Mouse (Mus musculus): Measurements from ENCODE around the gene Foxf1. TPM values are rescaled to one million over a fixed set of nuclear protein-coding genes. Genes with fewer than 3 reads are reported as not detected.

The Foxf1 gene
- polyA plus RNA-seq, 1 experiment from 2014 or later = 4.6 TPM

- ATAC-seq (ENCODE audit: low FRiP score, low TSS enrichment) = no peak
- H3K27ac ChIP-seq (ENCODE audit: low read length) = peak overlapping the region; percentile 95
- H3K4me2 ChIP-seq (replicated peaks; ENCODE audit: low read depth, low read length) = peak overlapping the region; percentile 69
- peaks cover 18% of the 10 kb centered on the region; the same call in 1 of the 2 replicates for H3K36me3 ChIP-seq (ENCODE audit: insufficient read depth, low read length)
- peaks cover 80% of the 10 kb centered on the region for H3K4me1 ChIP-seq (ENCODE audit: insufficient read depth, low read length)
- 18% methylated on average over 6 of the region's 6 CpGs for WGBS
- H3K27me3 ChIP-seq (ENCODE audit: insufficient read depth, low read length) = peaks cover 55% of the 10 kb centered on the region
- H3K4me3 ChIP-seq (ENCODE audit: low read length) = peak overlapping the region; percentile 48
- H3K9ac ChIP-seq (replicated peaks; ENCODE audit: low read length) = peak overlapping the region; percentile 63
- peaks cover 2% of the 10 kb centered on the region; the same call in 1 of the 2 replicates for H3K9me3 ChIP-seq (ENCODE audit: low read length)
Measured at GRCm38 (mm10) chr8:121126191-121126590, 42.0 kb downstream of the Foxf1 start.

- Histone ChIP-seq H3K27ac (ENCODE audit: low read length) (peak overlapping the region; percentile 95), H3K4me3 (ENCODE audit: low read length) (peak overlapping the region; percentile 48), H3K4me2 (replicated peaks; ENCODE audit: low read depth, low read length) (peak overlapping the region; percentile 69), H3K9me3 (ENCODE audit: low read length) (peaks cover 2% of the 10 kb centered on the region; the same call in 1 of the 2 replicates), H3K27me3 (ENCODE audit: insufficient read depth, low read length) (peaks cover 52% of the 10 kb centered on the region), H3K9ac (replicated peaks; ENCODE audit: low read length) (peak overlapping the region; percentile 63), H3K36me3 (ENCODE audit: insufficient read depth, low read length) (peaks cover 16% of the 10 kb centered on the region; the same call in 1 of the 2 replicates), H3K4me1 (ENCODE audit: insufficient read depth, low read length) (peaks cover 76% of the 10 kb centered on the region)
- WGBS = 30% methylated on average over 6 of the region's 6 CpGs
- ATAC-seq (ENCODE audit: low FRiP score, low TSS enrichment) = no peak
Measured at GRCm38 (mm10) chr8:121126694-121127093, 42.5 kb downstream of the Foxf1 start.

- no peak for ATAC-seq (ENCODE audit: low FRiP score, low TSS enrichment)
- Histone ChIP-seq H3K36me3 (ENCODE audit: insufficient read depth, low read length) (peaks cover 11% of the 10 kb centered on the region; the same call in 1 of the 2 replicates), H3K4me3 (ENCODE audit: low read length) (no peak overlapping the region; the same call in 1 of the 2 replicates), H3K4me1 (ENCODE audit: insufficient read depth, low read length) (peaks cover 70% of the 10 kb centered on the region), H3K9ac (replicated peaks; ENCODE audit: low read length) (no peak overlapping the region), H3K9me3 (ENCODE audit: low read length) (peaks cover 2% of the 10 kb centered on the region; the same call in 1 of the 2 replicates), H3K4me2 (replicated peaks; ENCODE audit: low read depth, low read length) (peak overlapping the region; percentile 69), H3K27me3 (ENCODE audit: insufficient read depth, low read length) (peaks cover 48% of the 10 kb centered on the region), H3K27ac (ENCODE audit: low read length) (peak overlapping the region; percentile 95)
- WGBS = 24% methylated on average over 11 of the region's 11 CpGs
Measured at GRCm38 (mm10) chr8:121127291-121127701, 43.1 kb downstream of the Foxf1 start.

GRCm38 (mm10) chr8:121127756-121128375 is 43.7 kb downstream of the Foxf1 start, which contains the start of gene Foxl1:
TSS of gene Foxl1 (plus strand) at chr8:121127940.
- Histone ChIP-seq H3K9ac (replicated peaks; ENCODE audit: low read length) (peak within 1 kb of the TSS; percentile 68), H3K27me3 (ENCODE audit: insufficient read depth, low read length) (peaks cover 42% of the 10 kb centered on the region), H3K36me3 (ENCODE audit: insufficient read depth, low read length) (peaks cover 5% of the 10 kb centered on the region; the same call in 1 of the 2 replicates), H3K4me2 (replicated peaks; ENCODE audit: low read depth, low read length) (peak within 1 kb of the TSS; percentile 69), H3K27ac (ENCODE audit: low read length) (peak within 1 kb of the TSS; percentile 95), H3K9me3 (ENCODE audit: low read length) (peaks cover 2% of the 10 kb centered on the region; the same call in 1 of the 2 replicates), H3K4me3 (ENCODE audit: low read length) (peak within 1 kb of the TSS; percentile 48), H3K4me1 (ENCODE audit: insufficient read depth, low read length) (peaks cover 64% of the 10 kb centered on the region)
- ATAC-seq (ENCODE audit: low FRiP score, low TSS enrichment) = no peak
- WGBS = 7% methylated on average over 43 of the region's 43 CpGs

- H3K9me3 ChIP-seq (ENCODE audit: low read length) = peaks cover 2% of the 10 kb centered on the region; the same call in 1 of the 2 replicates
Measured at GRCm38 (mm10) chr8:121128531-121129264, 44.5 kb downstream of the Foxf1 start.

GRCm38 (mm10) chr8:121129265-121129940 is 45.2 kb downstream of the Foxf1 start:
- WGBS = 53% methylated on average over 16 of the region's 16 CpGs
- Histone ChIP-seq H3K9ac (replicated peaks; ENCODE audit: low read length) (peak overlapping the region; percentile 68; the same call in 1 of the 2 replicates), H3K36me3 (ENCODE audit: insufficient read depth, low read length) (no peaks in the 10 kb centered on the region), H3K4me1 (ENCODE audit: insufficient read depth, low read length) (peaks cover 52% of the 10 kb centered on the region), H3K27me3 (ENCODE audit: insufficient read depth, low read length) (peaks cover 41% of the 10 kb centered on the region), H3K4me2 (replicated peaks; ENCODE audit: low read depth, low read length) (peak overlapping the region; percentile 61), H3K9me3 (ENCODE audit: low read length) (no peaks in the 10 kb centered on the region), H3K4me3 (ENCODE audit: low read length) (peak overlapping the region; percentile 47), H3K27ac (ENCODE audit: low read length) (peak overlapping the region; percentile 93; the same call in 1 of the 2 replicates)
- no peak for ATAC-seq (ENCODE audit: low FRiP score, low TSS enrichment)

More at GRCm38 (mm10) chr8:121128531-121129264, 44.5 kb downstream of the Foxf1 start:
- peak overlapping the region; percentile 68 for H3K9ac ChIP-seq (replicated peaks; ENCODE audit: low read length)
- H3K27ac ChIP-seq (ENCODE audit: low read length) = peak overlapping the region; percentile 93
- peaks cover 57% of the 10 kb centered on the region for H3K4me1 ChIP-seq (ENCODE audit: insufficient read depth, low read length)
- H3K4me3 ChIP-seq (ENCODE audit: low read length) = peak overlapping the region; percentile 47
- H3K27me3 ChIP-seq (ENCODE audit: insufficient read depth, low read length) = peaks cover 41% of the 10 kb centered on the region
- WGBS = 10% methylated on average over 55 of the region's 55 CpGs
- ATAC-seq (ENCODE audit: low FRiP score, low TSS enrichment) = no peak
- H3K36me3 ChIP-seq (ENCODE audit: insufficient read depth, low read length) = 0 out of 2 replicates have a peak, but pooled peaks cover 4% of the 10 kb centered on the region
- peak overlapping the region; percentile 61 for H3K4me2 ChIP-seq (replicated peaks; ENCODE audit: low read depth, low read length)

GRCm38 (mm10) chr8:121130522-121130921 is 46.3 kb downstream of the Foxf1 start:
- Histone ChIP-seq H3K4me2 (replicated peaks; ENCODE audit: low read depth, low read length) (peak overlapping the region; percentile 61), H3K4me1 (ENCODE audit: insufficient read depth, low read length) (peaks cover 47% of the 10 kb centered on the region), H3K9ac (replicated peaks; ENCODE audit: low read length) (0 out of 2 replicates have a peak overlapping the region, but pooled peaks have one; percentile 25), H3K4me3 (ENCODE audit: low read length) (peak overlapping the region; percentile 26), H3K9me3 (ENCODE audit: low read length) (no peaks in the 10 kb centered on the region), H3K36me3 (ENCODE audit: insufficient read depth, low read length) (no peaks in the 10 kb centered on the region), H3K27ac (ENCODE audit: low read length) (no peak overlapping the region), H3K27me3 (ENCODE audit: insufficient read depth, low read length) (peaks cover 41% of the 10 kb centered on the region)
- ATAC-seq (ENCODE audit: low FRiP score, low TSS enrichment) = no peak
- 35% methylated on average over 5 of the region's 5 CpGs for WGBS

- Histone ChIP-seq H3K27me3 (ENCODE audit: insufficient read depth, low read length) (peaks cover 23% of the 10 kb centered on the region), H3K9me3 (ENCODE audit: low read length) (peaks cover 9% of the 10 kb centered on the region), H3K4me1 (ENCODE audit: insufficient read depth, low read length) (peaks cover 24% of the 10 kb centered on the region), H3K27ac (ENCODE audit: low read length) (no peak overlapping the region), H3K4me2 (replicated peaks; ENCODE audit: low read depth, low read length) (no peak overlapping the region), H3K4me3 (ENCODE audit: low read length) (no peak overlapping the region), H3K9ac (replicated peaks; ENCODE audit: low read length) (no peak overlapping the region), H3K36me3 (ENCODE audit: insufficient read depth, low read length) (peaks cover 18% of the 10 kb centered on the region)
- ATAC-seq (ENCODE audit: low FRiP score, low TSS enrichment) = no peak
- WGBS = 72% methylated on average over 5 of the region's 5 CpGs
Measured at GRCm38 (mm10) chr8:121132961-121133513, 48.9 kb downstream of the Foxf1 start.

- no peak for ATAC-seq (ENCODE audit: low FRiP score, low TSS enrichment)
- Histone ChIP-seq H3K4me2 (replicated peaks; ENCODE audit: low read depth, low read length) (no peak overlapping the region), H3K27ac (ENCODE audit: low read length) (no peak overlapping the region), H3K27me3 (ENCODE audit: insufficient read depth, low read length) (peaks cover 12% of the 10 kb centered on the region), H3K4me3 (ENCODE audit: low read length) (no peak overlapping the region), H3K4me1 (ENCODE audit: insufficient read depth, low read length) (peaks cover 13% of the 10 kb centered on the region), H3K9me3 (ENCODE audit: low read length) (peaks cover 15% of the 10 kb centered on the region), H3K9ac (replicated peaks; ENCODE audit: low read length) (no peak overlapping the region), H3K36me3 (ENCODE audit: insufficient read depth, low read length) (peaks cover 23% of the 10 kb centered on the region)
- WGBS = 90% methylated on average over 10 of the region's 10 CpGs
Measured at GRCm38 (mm10) chr8:121134102-121134501, 49.9 kb downstream of the Foxf1 start.
